Mouse (Mus musculus) adrenal gland, postnatal 4 days (tissue): ENCODE measurements around the gene Gnb3. TPM values are rescaled to one million over a fixed set of nuclear protein-coding genes. Genes with fewer than 3 reads are reported as not detected.

Experiments
- DNase-seq, 2 experiments: peaks; one replicate each; pipeline ENCODE4 v3.0.0; 2021 to 2022; ENCODE audit warnings: low spot score in 2 of 2, mixed read lengths in 2 of 2
- long read RNA-seq, 2 experiments: library from polyadenylated mRNA; stranded (forward); transcript quantifications; one replicate each; pipeline ENCODE4 v2.0.0; 2021
- total RNA-seq, 2 experiments: library from RNA; stranded (reverse); gene quantifications; 2 replicates each; pipeline ENCODE4 v1.2.3; 2021

Gnb3 gene
- total RNA-seq, result 10 to 100 TPM; 13.9 to 16.3 TPM
- long read RNA-seq, experiment 1, transcript Gnb3-201 (10 exons, 1,846 nt), result major isoform, 28 of 36 reads
- long read RNA-seq, experiment 1, partial matches to known transcripts, result 2 of 36 reads
- long read RNA-seq, experiment 1, other reads (novel, unspliced or antisense), result 4 of 36 reads
- long read RNA-seq, experiment 2, transcript Gnb3-201 (10 exons, 1,846 nt), result major isoform, 39 of 53 reads
- long read RNA-seq, experiment 2, partial matches to known transcripts, result 4 of 53 reads
- long read RNA-seq, experiment 2, other reads (novel, unspliced or antisense), result 5 of 53 reads

- no peak for DNase-seq
These were observed at the start of gene Gnb3 for GRCm38 (mm10) chr6:124840241-124841167. TSS of gene Gnb3 (minus strand) at chr6:124840275.

DNA sequence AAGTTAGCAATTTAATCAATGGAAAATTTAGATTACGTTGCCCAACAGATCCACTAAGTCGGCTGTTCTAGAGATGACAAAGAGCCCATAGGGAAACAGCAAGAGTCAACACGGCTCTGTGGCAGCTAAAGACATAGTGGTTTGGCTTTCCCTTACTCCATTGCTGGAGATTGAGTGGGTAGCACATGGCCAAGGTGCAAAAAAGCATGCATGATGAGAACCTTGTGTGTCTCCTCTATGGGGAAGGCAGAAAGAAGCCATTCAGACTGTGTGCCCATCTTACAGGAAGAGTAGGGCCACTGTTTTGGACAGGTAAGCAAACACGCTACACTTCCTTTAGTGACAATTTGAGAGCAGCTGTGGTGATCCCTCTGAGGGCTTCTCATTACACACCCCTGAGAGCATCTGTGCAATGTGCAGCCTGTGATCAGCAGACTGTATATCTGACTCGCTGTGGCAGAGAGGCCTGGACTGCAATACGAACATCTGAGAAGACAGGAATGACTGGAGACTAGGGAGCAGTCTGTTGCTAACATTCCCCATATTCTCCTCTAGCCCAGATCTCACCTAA, 48.6 kb upstream of the Gnb3 start:
- DNase-seq, result no peak

- DNase-seq, result no peak
These were observed 47.9 kb upstream of the Gnb3 start, which contains the start of gene Cd4 for GRCm38 (mm10) chr6:124887986-124888385. TSS of gene Cd4 (minus strand) at chr6:124888221.

DNA sequence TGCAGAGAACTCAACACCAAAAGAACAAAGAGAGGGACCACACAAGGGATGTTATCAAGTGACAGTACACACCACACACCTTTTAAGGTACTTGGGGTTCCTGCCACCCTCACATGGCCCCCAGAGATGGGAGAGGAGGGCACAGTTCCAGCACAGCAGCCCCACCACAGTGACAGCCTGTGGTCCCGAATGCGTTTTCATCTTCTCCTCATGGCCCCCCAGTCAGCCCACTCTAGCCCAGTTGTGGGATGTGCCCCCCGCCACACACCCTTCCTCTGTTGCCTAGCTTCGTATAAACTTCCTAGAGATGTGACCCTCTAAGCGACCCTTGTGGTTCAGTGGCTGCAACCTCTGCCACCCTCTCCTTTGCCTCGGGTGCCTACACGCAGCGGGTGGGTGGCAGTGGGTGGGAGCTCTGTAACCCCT, 45.9 kb upstream of the Gnb3 start:
- no peak for DNase-seq

DNA sequence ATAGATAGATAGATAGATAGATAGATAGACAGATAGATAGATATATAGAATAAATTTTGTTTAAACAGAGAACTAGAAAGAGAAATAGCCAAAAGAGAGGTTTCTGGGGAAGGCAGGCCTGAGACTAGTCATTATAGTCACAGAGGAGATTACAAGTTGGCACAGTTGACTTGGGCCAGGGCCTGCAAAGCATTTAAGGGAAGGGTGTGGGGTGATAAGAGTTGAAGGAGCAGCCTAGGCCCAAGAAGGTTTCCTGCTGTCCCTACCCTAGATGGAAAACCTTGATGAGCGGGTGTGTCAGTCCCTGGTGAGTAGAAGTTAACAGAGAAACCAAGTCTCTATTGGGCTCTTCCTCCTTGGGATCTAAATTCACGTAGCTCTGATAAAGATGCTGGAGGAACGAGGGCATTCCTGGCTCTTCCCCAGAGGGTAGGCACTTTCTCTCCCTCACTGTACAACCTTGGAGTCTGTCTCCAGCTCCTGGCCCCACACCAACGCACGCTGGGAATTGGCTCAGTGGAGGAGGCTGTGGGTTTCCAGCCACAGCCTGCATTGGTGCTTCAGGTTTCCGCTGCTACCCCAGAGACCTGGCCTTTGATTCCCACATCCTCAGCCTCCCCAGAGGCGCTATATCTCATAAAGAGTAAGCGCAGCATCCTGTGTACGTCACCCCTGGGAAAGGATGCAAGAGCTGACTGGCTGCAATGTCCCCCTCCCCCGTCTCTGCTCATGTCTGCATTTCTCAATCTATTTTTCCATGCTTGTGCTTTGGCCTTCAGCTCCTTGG, 44.8 kb upstream of the Gnb3 start:
- no peak for DNase-seq

DNA sequence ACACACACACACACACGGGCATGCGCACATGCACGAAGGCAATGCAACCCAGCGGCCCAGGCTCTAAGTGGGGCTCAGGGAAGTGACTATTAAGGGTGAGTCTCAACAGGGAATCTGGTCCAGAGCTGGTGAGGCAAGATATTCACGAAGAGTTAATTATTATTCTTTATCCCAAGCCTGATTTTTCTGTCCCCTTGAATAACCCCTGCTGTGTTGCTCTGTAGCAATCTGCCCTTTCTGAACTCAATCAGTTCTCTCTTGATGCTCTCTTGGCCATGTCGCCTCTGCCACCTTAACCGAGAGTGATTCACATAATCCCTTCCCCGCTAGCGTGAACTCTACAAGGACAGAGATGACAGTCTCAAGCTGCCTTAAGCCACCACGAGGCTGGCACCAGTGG, 43.3 kb upstream of the Gnb3 start:
- no peak for DNase-seq

GRCm38 (mm10) chr6:124881821-124882220, 41.7 kb upstream of the Gnb3 start:
- no peak for DNase-seq

GRCm38 (mm10) chr6:124879390-124879789, 39.3 kb upstream of the Gnb3 start:
- no peak for DNase-seq

DNA sequence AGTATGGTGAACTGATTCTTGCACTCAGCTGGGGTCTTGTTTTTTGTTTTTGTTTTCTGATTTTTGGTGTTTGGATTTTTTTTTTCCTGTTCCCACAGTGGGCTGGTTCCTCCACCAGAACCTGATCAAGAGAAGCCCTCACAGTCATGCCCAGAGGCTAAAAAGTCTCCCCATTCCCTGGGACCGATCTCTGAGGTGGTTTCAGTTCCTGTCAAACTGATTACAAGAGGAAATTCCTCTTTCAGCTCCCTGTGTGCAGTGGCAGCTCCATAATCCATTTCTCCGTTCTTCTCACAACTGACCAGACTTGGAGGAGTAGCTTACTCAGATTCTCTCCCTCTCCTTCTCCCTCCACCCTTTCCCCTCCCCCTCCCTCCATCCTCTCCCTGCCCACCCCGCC, 34.3 kb upstream of the Gnb3 start:
- DNase-seq, result no peak

- DNase-seq, result no peak
These were observed 26.5 kb upstream of the Gnb3 start for GRCm38 (mm10) chr6:124866560-124866959.

DNA sequence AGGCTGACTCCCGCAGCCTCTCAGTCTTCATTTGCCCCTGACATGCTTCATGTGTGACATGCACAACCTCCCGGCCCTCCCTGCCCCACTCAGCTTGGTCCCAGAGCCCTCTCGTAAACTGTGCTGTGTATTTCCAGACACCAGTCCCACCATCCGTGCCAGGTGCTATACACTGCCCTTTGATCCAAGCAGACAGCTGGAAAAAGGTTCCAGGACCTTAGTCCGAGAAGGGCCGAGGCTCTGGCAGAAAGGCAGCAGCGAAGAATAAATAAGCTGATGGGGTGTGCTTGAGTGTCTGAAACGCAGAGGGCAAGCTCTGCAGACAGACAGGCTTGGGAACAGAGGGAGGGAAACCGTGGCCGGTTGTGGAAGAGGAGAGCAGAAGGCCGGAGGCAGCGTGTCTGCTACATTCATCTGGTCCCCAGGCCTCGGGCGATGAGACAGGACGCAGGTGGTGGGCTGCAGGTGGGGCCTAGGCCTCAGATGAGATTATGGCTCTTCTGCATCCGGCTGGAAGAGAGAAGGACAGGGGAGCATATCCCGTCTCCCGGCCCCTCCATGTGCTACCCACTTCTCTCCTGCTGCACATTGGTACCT, 25.8 kb upstream of the Gnb3 start:
- DNase-seq, result no peak

- peak in 1 of 2 experiments; percentile 45 for DNase-seq
These were observed 23.7 kb upstream of the Gnb3 start, which contains the start of gene Gpr162 for GRCm38 (mm10) chr6:124863658-124864298. TSS of gene Gpr162 (minus strand) at chr6:124863983.

GRCm38 (mm10) chr6:124863125-124863657, 23.1 kb upstream of the Gnb3 start:
- no peak for DNase-seq

DNA sequence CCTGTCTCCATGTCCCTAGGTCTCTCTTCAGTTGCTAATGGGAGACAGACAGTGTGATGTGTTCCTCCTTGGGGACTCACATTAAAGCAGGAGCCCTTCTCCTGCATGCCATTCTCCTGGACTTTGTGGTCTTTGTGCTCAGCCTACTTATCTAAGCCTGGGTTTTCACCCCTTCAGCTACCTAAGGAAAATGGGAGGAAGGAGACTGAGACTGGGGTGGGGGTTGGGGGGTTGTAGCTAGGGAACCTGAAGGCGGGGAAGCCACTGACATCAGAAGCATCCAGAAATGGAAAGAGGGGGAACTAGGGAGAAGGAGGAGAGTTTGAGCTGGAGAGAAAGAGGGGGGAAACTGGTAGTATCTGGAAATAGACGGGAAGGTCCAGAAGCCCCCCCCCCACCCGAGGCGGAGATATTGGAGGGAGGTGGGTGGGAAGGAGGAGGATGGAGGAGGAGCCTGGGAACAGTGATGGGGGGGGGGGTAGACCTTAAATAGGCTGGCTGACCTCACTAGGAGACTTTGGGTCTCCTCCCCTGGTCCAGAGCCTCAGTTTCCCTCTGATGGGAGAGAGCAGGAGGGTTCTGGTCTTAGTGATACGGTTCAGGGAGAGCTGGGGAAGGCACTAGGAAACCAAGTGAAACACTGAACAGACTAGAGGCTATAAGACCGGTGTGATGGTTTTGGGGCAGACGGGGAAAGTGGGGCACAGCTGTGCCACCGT, 22.5 kb upstream of the Gnb3 start:
- no peak for DNase-seq

DNA sequence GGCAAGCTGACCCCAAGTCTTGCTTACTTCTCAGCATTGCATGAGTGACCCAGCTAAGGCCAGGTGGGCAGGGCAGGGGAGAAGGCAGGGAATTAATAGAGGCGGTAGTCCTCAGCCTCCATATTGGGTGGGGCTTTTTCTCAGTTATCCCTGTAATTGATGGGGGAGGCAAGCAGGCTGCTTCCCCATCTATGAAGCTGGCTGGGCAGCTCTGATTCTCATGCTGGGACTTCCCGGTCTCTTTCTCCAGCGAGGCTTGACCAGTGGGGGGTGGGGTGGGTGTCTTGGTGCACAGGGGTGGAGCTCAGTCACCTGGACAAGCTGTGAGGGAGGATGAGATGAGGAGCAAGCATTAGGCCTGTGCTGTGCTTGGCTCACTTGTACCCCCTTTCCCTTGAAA, 21.7 kb upstream of the Gnb3 start:
- DNase-seq, result no peak

GRCm38 (mm10) chr6:124861266-124861665, 21.2 kb upstream of the Gnb3 start:
- DNase-seq, result no peak

DNA sequence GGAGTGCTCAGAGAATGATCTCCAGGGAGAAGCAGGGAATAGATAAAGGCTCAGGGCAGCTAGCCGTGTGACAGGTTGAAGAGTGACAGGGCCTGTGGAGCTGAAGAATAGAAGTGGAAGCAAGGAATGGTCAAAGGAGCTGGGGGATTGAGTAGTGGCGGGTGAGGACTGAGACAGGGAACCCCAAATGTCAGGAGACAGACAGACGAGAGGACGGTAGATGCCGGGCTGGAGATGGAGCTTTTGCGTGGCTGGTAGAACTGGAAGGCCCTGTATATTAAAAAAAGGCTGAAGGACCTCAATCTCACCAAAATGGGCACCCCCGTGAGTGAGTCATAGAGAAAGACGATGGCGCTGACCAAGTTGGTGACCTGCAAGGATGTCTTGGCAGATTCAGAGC, 20.4 kb upstream of the Gnb3 start:
- DNase-seq, result no peak

- peak; percentile 81 to 87 for DNase-seq
These were observed 19.6 kb upstream of the Gnb3 start for GRCm38 (mm10) chr6:124859725-124860124.
